Comparison of ENCODE assay signal across 8 mouse cellular contexts in genomic region chr2:71980771-71981342, GRCm38 (mm10). TPM values are rescaled to one million over a fixed set of nuclear protein-coding genes. Genes with fewer than 3 reads are reported as not detected.
A peak's percentile ranks its signal among the peaks of the same experiment; 100 is the strongest.
DNase-seq lines count a peak whose midpoint lies in the region.

Rapgef4 (plus strand) TSS chr2:71981240.

- peak; percentile 61 for DNase-seq in heart, adult 11 months
- DNase-seq in heart, adult 9 months (ENCODE audit: low spot score in 2 of 2): no peak
- peak; percentile 6 for DNase-seq in urinary bladder, postnatal 25 days (ENCODE audit: low spot score)
- DNase-seq in urinary bladder, adult 18-20 months (ENCODE audit: low spot score in 2 of 2): no peak
- DNase-seq in heart, adult 8-10 months (ENCODE audit: low spot score): no peak
- DNase-seq in layer of hippocampus, postnatal 25 days (ENCODE audit: extremely low spot score in 1 of 2, low spot score in 1 of 2): no peak
- DNase-seq in neural tube, embryonic 10.5 days (ENCODE audit: extremely low spot score, low spot score): peak; percentile 21
- no peak for DNase-seq in spleen, postnatal 4 days (ENCODE audit: low spot score in 2 of 2)

RNA-seq across cellular contexts. Expression of gene Rapgef4, which starts in this region (rescaled TPM):
- 10 to 100 TPM; 35.0 to 50.5 (median 43.6) TPM for total RNA-seq in heart, adult 8-10 months (2022)
- total RNA-seq in layer of hippocampus, postnatal 25 days (2021): 100 to 1,000 TPM; 281 to 297 TPM

Comparison
In these comparisons a context has a peak if more than half of its experiments do, and no peak if none do; other contexts are left out.
1. RNA of gene Rapgef4 (total RNA-seq): 281 to 297 TPM in layer of hippocampus, postnatal 25 days; 35.0 to 50.5 TPM in heart, adult 8-10 months; every median in the first group is over 4 times any median in the second.
2. DNase-seq: peak in heart, adult 11 months (single experiment), urinary bladder, postnatal 25 days (single experiment) and neural tube, embryonic 10.5 days (single experiment); none in heart, adult 9 months (0 of 2), urinary bladder, adult 18-20 months (0 of 2), heart, adult 8-10 months (single experiment), layer of hippocampus, postnatal 25 days (0 of 2) and spleen, postnatal 4 days (0 of 2).